Mouse (Mus musculus) liver, adult 2 months (tissue): ENCODE measurements around the gene Magi2. TPM values are rescaled to one million over a fixed set of nuclear protein-coding genes. Genes with fewer than 3 reads are reported as not detected.

Source experiments
- DNase-seq: peaks from one replicate; pipeline ENCODE4 v3.0.0-alpha.2; 2011; ENCODE audit warnings: low read depth, low spot score; ENCODE audit errors: extremely low read depth
- H3K27ac ChIP-seq: fragments of 200-500 bp; replicated peaks from 2 replicates; pipeline ENCODE4 v1.5.1; 2012; ENCODE audit warnings: low read depth, mild to moderate bottlenecking, control low read depth, inconsistent platforms, low read length; ENCODE audit not compliant: insufficient read depth
- H3K27me3 ChIP-seq: fragments of 200-500 bp; 2 replicates; pipeline ENCODE4 v1.6.1; 2012; ENCODE audit warnings: mild to moderate bottlenecking, moderate library complexity, low read length, inconsistent platforms; ENCODE audit not compliant: control insufficient read depth, insufficient read depth
- H3K36me3 ChIP-seq: fragments of 200-500 bp; 2 replicates; pipeline ENCODE4 v1.6.1; 2012; ENCODE audit warnings: low read length, inconsistent platforms; ENCODE audit not compliant: control insufficient read depth, insufficient read depth
- H3K4me1 ChIP-seq: fragments of 200-500 bp; 2 replicates; pipeline ENCODE4 v1.6.1; 2011; ENCODE audit warnings: low read length; ENCODE audit not compliant: control insufficient read depth, insufficient read depth
- H3K4me3 ChIP-seq: fragments of 200-500 bp; 2 replicates; pipeline ENCODE4 v1.5.1; 2011; ENCODE audit warnings: low read depth, mild to moderate bottlenecking, control low read depth, low read length, moderate library complexity; ENCODE audit not compliant: insufficient read depth
- H3K79me2 ChIP-seq: fragments of 200-500 bp; 2 replicates; pipeline ENCODE4 v1.6.1; 2012; ENCODE audit warnings: inconsistent platforms, mild to moderate bottlenecking, low read length, moderate library complexity; ENCODE audit not compliant: control insufficient read depth, insufficient read depth
- H3K9ac ChIP-seq: fragments of 200-500 bp; 2 replicates; pipeline ENCODE4 v1.6.1; 2012; ENCODE audit warnings: low read depth, mild to moderate bottlenecking, control low read depth, inconsistent platforms, low read length
- CTCF ChIP-seq: fragments of 200-500 bp; IDR thresholded peaks from 2 replicates; pipeline ENCODE4 v1.5.1; 2011; ENCODE audit warnings: low read depth, low read length, control low read depth
- POLR2A ChIP-seq: fragments of 200-500 bp; IDR thresholded peaks from 2 replicates; pipeline ENCODE4 v1.6.1; 2011; ENCODE audit warnings: low read length, control low read depth; ENCODE audit not compliant: insufficient read depth; ENCODE audit errors: extremely low read depth
- WGBS: fragments of 180-500 bp; shearing (Covaris S2); methylation state at CpG from one replicate; pipeline ENCODE4 v1.1.7; 2018; 5-methylcytosine and 5-hydroxymethylcytosine counted together
- polyA plus RNA-seq: library from polyadenylated mRNA; depleted of rRNA; stranded (reverse); fragments of >200 nt; gene quantifications from 2 replicates; pipeline ENCODE4 v1.2.3, GENCODE M21; 2012
- total RNA-seq: library from RNA; depleted of rRNA; stranded (reverse); fragments of >200 nt; gene quantifications from 2 replicates; pipeline ENCODE4 v1.2.3, GENCODE M21; 2014

The Magi2 gene
- total and polyA plus RNA-seq, 2 experiments = 0.06 to 0.18 TPM

DNA sequence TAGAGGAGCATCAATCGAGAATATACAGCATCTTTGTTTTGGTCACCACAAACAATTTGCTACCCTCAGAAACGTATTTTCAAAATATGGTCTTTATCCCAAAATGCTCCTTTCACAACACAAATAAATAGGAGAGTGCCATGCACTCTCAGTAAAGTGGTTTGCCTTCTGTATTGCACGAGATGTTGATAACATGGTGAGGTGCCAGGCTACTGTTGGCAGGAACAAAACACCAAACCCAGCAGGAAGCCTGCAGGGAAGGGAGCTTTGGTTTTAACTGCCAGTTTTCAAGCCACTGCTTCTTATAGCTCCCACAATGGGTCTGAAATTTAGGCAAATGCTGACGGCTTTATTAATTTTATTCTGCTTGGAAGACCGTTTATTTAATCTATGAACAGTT lies 1131.6 kb downstream of the Magi2 start:
- Histone ChIP-seq H3K9ac (no peak overlapping the region), H3K36me3 (no peaks in the 10 kb centered on the region), H3K79me2 (no peaks in the 10 kb centered on the region), H3K27me3 (no peaks in the 10 kb centered on the region), H3K27ac (no peak overlapping the region), H3K4me3 (no peak overlapping the region), H3K4me1 (no peaks in the 10 kb centered on the region)
- 63% methylated on average over 5 of the region's 5 CpGs for WGBS
- no peak for DNase-seq
- TF ChIP-seq CTCF = no peak
- TF ChIP-seq POLR2A = no peak

DNA sequence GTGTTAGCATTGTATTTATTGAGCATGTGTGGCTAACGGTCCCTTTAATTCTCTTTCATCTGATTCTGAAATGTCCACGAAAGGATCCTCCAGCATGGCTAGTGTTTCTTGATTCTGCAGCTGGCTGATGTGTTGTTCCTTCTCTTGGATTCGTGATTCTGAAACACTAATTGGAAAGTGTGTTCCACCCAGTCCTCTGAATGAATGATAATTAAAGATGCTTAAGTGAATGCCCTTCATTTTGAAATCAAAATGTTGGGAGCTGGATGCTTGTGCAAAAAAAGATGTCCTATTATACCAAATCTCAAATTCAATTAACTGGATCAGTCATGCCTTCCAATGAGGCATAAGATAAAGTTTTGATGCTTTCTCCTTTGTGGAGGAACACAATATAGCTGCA lies 1132.2 kb downstream of the Magi2 start:
- Histone ChIP-seq H3K9ac (no peak overlapping the region), H3K36me3 (no peaks in the 10 kb centered on the region), H3K4me1 (no peaks in the 10 kb centered on the region), H3K4me3 (no peak overlapping the region), H3K79me2 (no peaks in the 10 kb centered on the region), H3K27me3 (no peaks in the 10 kb centered on the region), H3K27ac (no peak overlapping the region)
- no peak for TF ChIP-seq POLR2A
- WGBS = 80% methylated on average over 3 of the region's 3 CpGs
- no peak for DNase-seq

DNA sequence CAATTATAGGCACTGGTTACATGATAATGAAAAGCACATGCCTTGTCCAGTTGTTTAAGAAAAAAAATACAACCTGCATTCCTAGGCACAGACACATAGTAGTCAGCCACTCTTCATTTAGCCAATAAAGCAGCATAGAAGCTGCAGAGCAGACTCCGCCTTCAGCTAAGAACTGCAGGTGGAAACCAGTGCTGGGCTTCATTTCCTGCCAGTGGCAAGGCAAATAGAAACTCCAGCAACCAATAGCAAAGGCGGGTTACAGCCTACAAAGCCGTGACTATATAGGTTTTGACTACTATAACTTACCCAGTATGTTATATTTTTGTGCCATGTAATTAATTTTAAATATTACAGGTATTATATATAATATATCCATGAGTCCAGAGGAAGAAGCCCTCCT lies 1135.3 kb downstream of the Magi2 start:
- no peak for TF ChIP-seq POLR2A
- TF ChIP-seq CTCF = no peak

DNA sequence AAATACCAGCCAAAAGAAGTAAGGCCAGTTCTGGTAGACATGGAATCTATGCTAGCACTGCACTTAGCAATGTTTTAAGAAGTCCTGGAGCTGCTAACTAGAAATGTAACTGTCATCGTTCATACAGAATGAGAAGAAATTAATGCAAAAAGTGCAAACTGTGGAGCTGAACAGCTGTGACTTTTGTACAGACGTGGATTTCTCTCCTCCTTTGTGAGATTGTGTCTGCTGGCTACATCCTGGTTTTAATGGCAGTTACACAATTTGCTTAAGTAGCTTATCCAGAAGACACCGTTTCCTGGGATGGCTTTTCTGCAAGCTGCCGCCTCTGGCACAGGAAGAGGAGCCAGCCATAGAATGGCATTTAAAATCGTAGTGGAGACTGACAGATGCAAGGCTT lies 1136.4 kb downstream of the Magi2 start:
- WGBS = 74% methylated on average over 5 of the region's 5 CpGs

More for the DNA sequence above, 1135.3 kb downstream of the Magi2 start:
- Histone ChIP-seq H3K27ac (no peak overlapping the region), H3K4me3 (no peak overlapping the region), H3K27me3 (no peaks in the 10 kb centered on the region), H3K4me1 (no peaks in the 10 kb centered on the region), H3K36me3 (no peaks in the 10 kb centered on the region), H3K79me2 (no peaks in the 10 kb centered on the region), H3K9ac (no peak overlapping the region)
- 79% methylated on average over 3 of the region's 3 CpGs for WGBS
- DNase-seq = no peak

DNA sequence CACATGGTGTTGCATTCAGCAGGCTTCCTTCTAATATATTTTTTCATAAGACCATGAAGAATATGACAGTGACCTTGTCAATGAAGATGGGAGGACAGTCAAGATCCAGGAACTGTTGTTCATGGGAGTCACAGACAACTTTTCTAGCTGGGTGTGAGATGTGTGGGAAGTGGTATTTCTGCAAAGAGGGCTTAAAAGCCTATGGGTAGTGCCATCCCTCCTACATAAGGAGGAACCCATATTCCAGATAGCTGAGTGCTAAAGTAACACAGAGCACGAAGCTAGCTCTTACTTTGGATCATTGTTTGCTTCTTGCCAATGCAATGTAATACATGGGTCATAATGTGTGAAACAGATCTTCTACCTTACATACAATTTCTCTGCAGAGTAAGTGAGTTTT lies 1146.8 kb downstream of the Magi2 start:
- Histone ChIP-seq H3K9ac (no peak overlapping the region), H3K4me1 (no peaks in the 10 kb centered on the region), H3K27ac (no peak overlapping the region), H3K27me3 (no peaks in the 10 kb centered on the region), H3K36me3 (no peaks in the 10 kb centered on the region), H3K4me3 (no peak overlapping the region), H3K79me2 (no peaks in the 10 kb centered on the region)
- no peak for DNase-seq
- 73% methylated on average over 1 of the region's 1 CpGs for WGBS
- TF ChIP-seq CTCF (no peak), POLR2A (no peak)

More for the DNA sequence above, 1136.4 kb downstream of the Magi2 start:
- Histone ChIP-seq H3K27ac (no peak overlapping the region), H3K36me3 (no peaks in the 10 kb centered on the region), H3K4me1 (no peaks in the 10 kb centered on the region), H3K4me3 (no peak overlapping the region), H3K27me3 (no peaks in the 10 kb centered on the region), H3K79me2 (no peaks in the 10 kb centered on the region), H3K9ac (no peak overlapping the region)
- DNase-seq = no peak
- TF ChIP-seq CTCF = no peak
- TF ChIP-seq POLR2A = no peak

DNA sequence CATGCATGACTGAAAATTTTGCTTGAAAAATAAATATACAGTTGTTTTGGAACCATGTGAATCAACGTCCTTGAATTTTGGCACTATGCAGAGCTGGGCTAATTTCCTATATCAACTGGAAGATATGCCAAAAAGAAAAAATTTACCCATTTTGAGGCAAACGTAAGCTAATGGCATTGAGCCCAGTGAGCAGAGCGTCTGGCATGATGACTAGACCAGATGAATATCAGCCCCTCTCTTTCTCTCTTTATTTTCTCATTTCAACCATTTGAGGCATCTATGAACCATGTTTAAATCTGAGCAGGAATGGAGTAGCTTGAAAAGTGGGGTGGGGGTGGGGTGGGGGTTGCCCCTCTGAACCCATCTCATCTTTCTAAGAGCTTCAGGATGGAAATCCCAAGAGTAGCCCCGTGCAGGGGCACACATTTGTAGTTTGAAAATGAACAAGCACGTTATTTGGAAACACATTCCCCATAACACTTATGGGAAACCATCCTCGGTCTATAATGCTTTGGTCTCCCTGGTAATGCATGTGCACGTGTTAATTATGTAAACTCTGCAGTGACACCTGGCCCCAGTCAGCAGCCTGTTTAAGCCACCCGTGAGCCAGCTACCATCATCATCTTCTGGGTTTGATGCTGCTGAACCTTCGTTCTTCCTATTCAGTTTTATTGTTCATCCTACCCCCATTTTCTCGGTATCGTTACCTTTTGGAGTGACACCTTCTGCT lies 1151.4 kb downstream of the Magi2 start:
- DNase-seq = no peak
- no peaks in the 10 kb centered on the region for H3K36me3 ChIP-seq
- no peak overlapping the region for H3K27ac ChIP-seq
- H3K4me1 ChIP-seq = no peaks in the 10 kb centered on the region
- H3K4me3 ChIP-seq = no peak overlapping the region
- no peak for TF ChIP-seq CTCF
- no peak for TF ChIP-seq POLR2A
- no peaks in the 10 kb centered on the region for H3K27me3 ChIP-seq
- no peak overlapping the region for H3K9ac ChIP-seq
- no peaks in the 10 kb centered on the region for H3K79me2 ChIP-seq
- 78% methylated on average over 11 of the region's 11 CpGs for WGBS
